Mouse (Mus musculus) lung, postnatal 0 days (tissue): Measurements from ENCODE around the gene Celf1.

ENCODE experiments used
- CTCF ChIP-seq: IDR thresholded peaks from 2 replicates; pipeline ENCODE4 v1.5.1; 2016; ENCODE audit warnings: antibody characterized with exemption, mild to moderate bottlenecking
- EP300 ChIP-seq: IDR thresholded peaks from 2 replicates; pipeline ENCODE4 v1.6.1; 2016; ENCODE audit warnings: antibody characterized with exemption, mild to moderate bottlenecking, control low read depth

DNA sequence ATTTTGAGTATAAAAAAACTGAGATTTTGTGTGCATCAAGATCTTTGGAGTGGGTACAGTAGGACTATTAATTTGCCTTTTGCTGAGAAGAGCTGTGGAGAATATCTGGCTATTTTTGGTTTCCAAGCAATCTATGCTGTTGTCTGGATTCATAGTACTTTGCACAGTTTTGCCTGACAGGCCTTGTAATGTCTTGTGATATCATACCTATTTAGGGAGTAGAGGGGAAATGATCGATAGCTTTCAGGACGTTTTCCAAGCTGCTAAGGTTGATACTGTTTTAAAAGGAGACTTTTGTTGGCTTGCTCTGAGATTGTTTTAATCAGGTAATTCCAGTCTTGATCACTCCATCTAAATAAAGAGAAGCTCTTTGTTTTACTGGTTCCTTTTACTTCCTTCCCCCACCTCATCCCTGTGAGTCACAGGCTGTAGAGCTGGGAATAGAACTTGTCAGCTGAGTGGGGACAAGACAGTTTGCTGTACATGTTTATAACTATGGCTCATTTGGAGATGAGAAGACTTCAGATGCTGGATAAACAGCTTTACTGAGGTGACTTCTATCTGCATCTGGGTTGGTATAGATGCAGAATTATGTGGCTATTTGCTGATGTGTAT is 25.4 kb downstream of the Celf1 start:
- TF ChIP-seq EP300 (no peak), CTCF (no peak)
